Mouse (Mus musculus) liver, embryonic 14.5 days (tissue): ENCODE measurements at regions not wholly inside any gene's neighbourhood (a gene's known extent, or its start where the extent isn't known, plus 50 kb on each side); places are given as distances from the start of the nearest gene placed in this dataset.

Experiments used
- CTCF ChIP-seq: IDR thresholded peaks from 2 replicates; pipeline ENCODE4 v1.5.1; 2016; ENCODE audit warnings: antibody characterized with exemption, low read depth, control low read depth
- EP300 ChIP-seq: IDR thresholded peaks from 2 replicates; pipeline ENCODE4 v1.6.1; 2016; ENCODE audit warnings: antibody characterized with exemption, low read depth

- no peak for TF ChIP-seq EP300
- TF ChIP-seq CTCF: no peak
Measured at GRCm38 (mm10) chr7:62230713-62231112, 115.7 kb upstream of the Ndn start.
